Mouse (Mus musculus) myocyte (in vitro differentiated cells): ENCODE data around the gene Tpgs1. TPM values are rescaled to one million over a fixed set of nuclear protein-coding genes. Genes with fewer than 3 reads are reported as not detected.
"Not testable (repeated sequence)": the region's sequence is repeated elsewhere in the genome, so short reads cannot be mapped to it uniquely, and the experiment has no call there.

Source experiments
- H3K27me3 ChIP-seq: one replicate; pipeline ENCODE4 v1.6.1; 2011; ENCODE audit not compliant: control insufficient read depth, insufficient read depth, insufficient read length
- H3K36me3 ChIP-seq: one replicate; pipeline ENCODE4 v1.6.1; 2011; ENCODE audit not compliant: control insufficient read depth, insufficient read depth
- H3K4me2 ChIP-seq: one replicate; pipeline ENCODE4 v1.6.1; 2011; ENCODE audit warnings: low read depth, control low read depth
- H3K4me3 ChIP-seq: one replicate; pipeline ENCODE4 v1.5.1; 2011; ENCODE audit warnings: mild to moderate bottlenecking, control low read depth, moderate library complexity
- H3K79me2 ChIP-seq: one replicate; pipeline ENCODE4 v1.6.1; 2011; ENCODE audit not compliant: control insufficient read depth, insufficient read depth
- H3ac ChIP-seq: one replicate; pipeline ENCODE4 v1.6.1; 2011; ENCODE audit not compliant: control insufficient read depth, insufficient read length
- CEBPB ChIP-seq: IDR thresholded peaks from 2 replicates; pipeline ENCODE4 v1.6.1; 2011; ENCODE audit warnings: mild to moderate bottlenecking, moderate library complexity; ENCODE audit not compliant: poor library complexity, insufficient read depth, severe bottlenecking
- E2F4 ChIP-seq: IDR thresholded peaks from one replicate; pipeline ENCODE4 v1.6.1; 2011; ENCODE audit warnings: mild to moderate bottlenecking, control low read depth, moderate library complexity; ENCODE audit not compliant: insufficient read depth
- MAX ChIP-seq: IDR thresholded peaks from one replicate; pipeline ENCODE4 v1.6.1; 2011; ENCODE audit warnings: low read depth, mild to moderate bottlenecking, control low read depth
- MYOD1 ChIP-seq, 3 experiments: IDR thresholded peaks; one replicate each; pipeline ENCODE4 v1.6.1; 2011; ENCODE audit warnings: control low read depth in 2 of 3, low read depth in 2 of 3, mild to moderate bottlenecking in 2 of 3, moderate library complexity in 1 of 3; ENCODE audit not compliant: insufficient read length in 2 of 3, control insufficient read depth in 1 of 3
- MYOG ChIP-seq, 3 experiments: IDR thresholded peaks; one replicate each; pipeline ENCODE4 v1.6.1; 2011; ENCODE audit warnings: control low read depth in 2 of 3, low read depth in 2 of 3, mild to moderate bottlenecking in 2 of 3; ENCODE audit not compliant: insufficient read length in 2 of 3, control insufficient read depth in 1 of 3, insufficient read depth in 1 of 3
- POLR2A ChIP-seq: IDR thresholded peaks from one replicate; pipeline ENCODE4 v1.6.1; 2011; ENCODE audit warnings: low read depth, mild to moderate bottlenecking, control low read depth, moderate library complexity; ENCODE audit not compliant: insufficient read length
- POLR2AphosphoS2 ChIP-seq: IDR thresholded peaks from one replicate; pipeline ENCODE4 v1.6.1; 2011; ENCODE audit warnings: low read depth, control low read depth; ENCODE audit not compliant: insufficient read length
- REST ChIP-seq: IDR thresholded peaks from one replicate; pipeline ENCODE4 v1.6.1; 2011; ENCODE audit warnings: mild to moderate bottlenecking, control low read depth, moderate library complexity; ENCODE audit not compliant: insufficient read depth, insufficient read length
- SRF ChIP-seq: IDR thresholded peaks from one replicate; pipeline ENCODE4 v1.6.1; 2011; ENCODE audit warnings: low read depth; ENCODE audit not compliant: control insufficient read depth, insufficient read length
- TCF12 ChIP-seq: IDR thresholded peaks from one replicate; pipeline ENCODE4 v1.6.1; 2011; ENCODE audit warnings: mild to moderate bottlenecking, control low read depth; ENCODE audit not compliant: poor library complexity, insufficient read depth, severe bottlenecking
- TCF3 ChIP-seq: IDR thresholded peaks from one replicate; pipeline ENCODE4 v1.6.1; 2011; ENCODE audit warnings: low read depth, control low read depth; ENCODE audit not compliant: insufficient read length
- USF1 ChIP-seq: IDR thresholded peaks from one replicate; pipeline ENCODE4 v1.6.1; 2011; ENCODE audit warnings: low read depth, mild to moderate bottlenecking, control low read depth, moderate library complexity
- polyA plus RNA-seq: library from polyadenylated mRNA; unstranded; fragments of >200 nt; fragmentation: generic; extraction: Trizol; gene quantifications from one replicate; pipeline ENCODE4 v1.2.1, GENCODE M21; 2012; ENCODE audit warnings: missing spikeins

The Tpgs1 gene
- polyA plus RNA-seq, 1 experiment = 80.2 TPM

GRCm38 (mm10) chr10:79698459-79698858, 29.3 kb downstream of the Tpgs1 start:
- no peaks in the 10 kb centered on the region for H3K36me3 ChIP-seq
- TF ChIP-seq POLR2AphosphoS2 (no peak), E2F4 (no peak), REST (no peak), CEBPB (no peak), MYOD1 (IDR thresholded peaks at IDR 0.05; ENCODE audit: control insufficient read depth in 1 of 3, insufficient read length in 2 of 3, low read depth in 2 of 3) (no peak), MAX (no peak), MYOG (IDR thresholded peaks at IDR 0.05; ENCODE audit: control insufficient read depth in 1 of 3, insufficient read depth in 1 of 3, insufficient read length in 2 of 3, low read depth in 2 of 3) (no peak), USF1 (no peak), POLR2A (no peak), TCF12 (no peak), TCF3 (no peak), SRF (no peak)
- no peak overlapping the region for H3ac ChIP-seq
- H3K79me2 ChIP-seq = no peaks in the 10 kb centered on the region
- H3K27me3 ChIP-seq = no peaks in the 10 kb centered on the region
- H3K4me3 ChIP-seq = no peak overlapping the region
- no peak overlapping the region for H3K4me2 ChIP-seq

DNA sequence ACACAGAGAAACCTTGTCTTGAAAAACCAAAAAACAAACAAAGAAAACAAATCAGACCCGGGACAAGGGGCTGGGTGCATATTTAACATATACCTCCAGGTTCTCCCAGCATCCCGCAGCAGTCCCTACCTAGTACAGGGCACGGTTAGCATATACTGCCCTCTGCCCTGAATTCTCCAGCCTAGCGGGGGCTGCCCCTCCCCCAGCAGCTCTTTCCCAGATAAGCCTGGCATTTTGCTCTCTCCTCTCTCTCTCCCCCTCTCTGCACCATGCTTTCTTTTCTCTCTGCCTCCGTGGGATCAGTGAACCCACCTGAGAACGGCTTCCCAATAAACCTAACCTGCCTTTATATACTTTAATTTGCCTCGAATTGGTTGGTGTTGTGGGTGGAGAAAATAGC, 31.5 kb downstream of the Tpgs1 start:
- Histone ChIP-seq H3K79me2 (peaks cover 13% of the 10 kb centered on the region), H3K36me3 (no peaks in the 10 kb centered on the region), H3K4me3 (no peak overlapping the region), H3ac (no peak overlapping the region), H3K4me2 (peak overlapping the region; percentile 50), H3K27me3 (no peaks in the 10 kb centered on the region)
- no peak for TF ChIP-seq MYOG (IDR thresholded peaks at IDR 0.05; ENCODE audit: control insufficient read depth in 1 of 3, insufficient read depth in 1 of 3, insufficient read length in 2 of 3, low read depth in 2 of 3)

DNA sequence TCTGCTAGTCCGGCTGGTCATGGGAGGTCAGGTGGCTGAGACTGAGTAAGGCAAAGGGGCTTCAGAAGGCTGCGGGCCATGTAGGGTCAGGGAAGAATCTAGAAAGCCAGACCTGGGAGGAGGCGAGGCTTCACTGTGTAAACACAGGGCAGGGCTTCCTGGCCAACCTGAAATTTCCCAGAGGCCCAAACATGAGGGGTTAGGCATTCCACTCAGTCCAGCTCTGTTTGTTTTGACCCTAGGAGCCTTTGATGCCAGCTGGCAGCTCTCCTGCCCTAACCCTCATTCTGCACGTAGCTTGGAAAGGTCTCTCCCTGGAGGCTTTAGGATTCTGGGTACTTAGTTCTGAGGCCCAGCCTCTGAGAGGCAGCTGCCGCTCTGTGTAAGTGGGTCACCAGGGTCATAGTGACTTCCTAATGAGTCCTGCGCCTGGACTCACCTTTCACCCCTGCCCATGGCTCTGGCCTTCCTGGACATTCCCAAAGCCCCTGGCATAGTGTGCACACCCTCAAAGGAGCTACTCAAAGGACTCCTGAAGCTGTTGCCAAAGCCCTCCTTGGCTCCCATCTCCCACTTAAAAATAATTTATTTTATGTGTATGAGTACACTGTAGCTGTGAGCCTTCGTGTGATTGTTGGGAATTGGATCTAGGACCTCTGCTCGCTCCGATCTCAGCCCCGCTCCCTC, 32.4 kb downstream of the Tpgs1 start:
- Histone ChIP-seq H3ac (no peak overlapping the region), H3K27me3 (no peaks in the 10 kb centered on the region), H3K79me2 (peaks cover 23% of the 10 kb centered on the region), H3K4me2 (peak overlapping the region; percentile 50), H3K4me3 (no peak overlapping the region), H3K36me3 (no peaks in the 10 kb centered on the region)
- TF ChIP-seq CEBPB = no peak
- TF ChIP-seq MYOD1 (IDR thresholded peaks at IDR 0.05; ENCODE audit: control insufficient read depth in 1 of 3, insufficient read length in 2 of 3, low read depth in 2 of 3) = no peak
- TF ChIP-seq POLR2AphosphoS2 = no peak
- TF ChIP-seq REST = no peak
- no peak for TF ChIP-seq MAX
- TF ChIP-seq E2F4 = no peak
- no peak for TF ChIP-seq POLR2A
- TF ChIP-seq TCF3 = no peak

DNA sequence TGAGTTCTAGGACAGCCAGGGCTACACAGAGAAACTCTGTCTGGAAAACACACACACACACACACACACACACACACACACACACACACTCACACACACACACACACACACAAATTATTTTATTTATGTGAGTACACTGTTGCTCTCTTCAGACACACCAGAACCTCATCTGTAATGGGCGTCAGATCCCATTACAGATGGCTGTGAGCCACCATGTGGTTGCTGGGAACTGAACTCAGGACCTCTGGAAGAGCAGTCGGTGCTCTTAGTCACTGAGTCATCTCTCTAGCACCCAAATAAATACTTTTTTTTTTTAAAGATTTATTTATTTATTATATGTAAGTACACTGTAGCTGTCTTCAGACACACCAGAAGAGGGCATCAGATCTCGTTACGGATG, 33.8 kb downstream of the Tpgs1 start:
- not testable (repeated sequence) for H3K27me3 ChIP-seq, H3K4me2 ChIP-seq, H3K4me3 ChIP-seq, H3ac ChIP-seq, H3K36me3 ChIP-seq
- peaks cover 36% of the 10 kb centered on the region for H3K79me2 ChIP-seq

GRCm38 (mm10) chr10:79703541-79703940, 34.4 kb downstream of the Tpgs1 start:
- H3K4me2 ChIP-seq = peak overlapping the region; percentile 81
- no peaks in the 10 kb centered on the region for H3K27me3 ChIP-seq
- H3K36me3 ChIP-seq = no peaks in the 10 kb centered on the region
- no peak overlapping the region for H3ac ChIP-seq
- H3K79me2 ChIP-seq = peaks cover 42% of the 10 kb centered on the region
- H3K4me3 ChIP-seq = peak overlapping the region; percentile 93
- TF ChIP-seq USF1 (no peak), CEBPB (no peak), REST (no peak), SRF (no peak), POLR2AphosphoS2 (no peak), POLR2A (no peak), TCF12 (no peak), TCF3 (no peak), E2F4 (no peak), MAX (no peak), MYOG (IDR thresholded peaks at IDR 0.05; ENCODE audit: control insufficient read depth in 1 of 3, insufficient read depth in 1 of 3, insufficient read length in 2 of 3, low read depth in 2 of 3) (no peak), MYOD1 (IDR thresholded peaks at IDR 0.05; ENCODE audit: control insufficient read depth in 1 of 3, insufficient read length in 2 of 3, low read depth in 2 of 3) (no peak)
